Mouse (Mus musculus) myocyte (in vitro differentiated cells): ENCODE measurements at regions not wholly inside any gene's neighbourhood (a gene's known extent, or its start where the extent isn't known, plus 50 kb on each side); places are given as distances from the start of the nearest gene placed in this dataset.

Experiments
- H3K27me3 ChIP-seq: one replicate; pipeline ENCODE4 v1.6.1; 2011; ENCODE audit not compliant: control insufficient read depth, insufficient read depth, insufficient read length
- H3K36me3 ChIP-seq: one replicate; pipeline ENCODE4 v1.6.1; 2011; ENCODE audit not compliant: control insufficient read depth, insufficient read depth
- H3K4me2 ChIP-seq: one replicate; pipeline ENCODE4 v1.6.1; 2011; ENCODE audit warnings: low read depth, control low read depth
- H3K4me3 ChIP-seq: one replicate; pipeline ENCODE4 v1.5.1; 2011; ENCODE audit warnings: mild to moderate bottlenecking, control low read depth, moderate library complexity
- H3K79me2 ChIP-seq: one replicate; pipeline ENCODE4 v1.6.1; 2011; ENCODE audit not compliant: control insufficient read depth, insufficient read depth
- H3ac ChIP-seq: one replicate; pipeline ENCODE4 v1.6.1; 2011; ENCODE audit not compliant: control insufficient read depth, insufficient read length
- CEBPB ChIP-seq: IDR thresholded peaks from 2 replicates; pipeline ENCODE4 v1.6.1; 2011; ENCODE audit warnings: mild to moderate bottlenecking, moderate library complexity; ENCODE audit not compliant: poor library complexity, insufficient read depth, severe bottlenecking
- E2F4 ChIP-seq: IDR thresholded peaks from one replicate; pipeline ENCODE4 v1.6.1; 2011; ENCODE audit warnings: mild to moderate bottlenecking, control low read depth, moderate library complexity; ENCODE audit not compliant: insufficient read depth
- MAX ChIP-seq: IDR thresholded peaks from one replicate; pipeline ENCODE4 v1.6.1; 2011; ENCODE audit warnings: low read depth, mild to moderate bottlenecking, control low read depth
- MYOD1 ChIP-seq, 3 experiments: IDR thresholded peaks; one replicate each; pipeline ENCODE4 v1.6.1; 2011; ENCODE audit warnings: control low read depth in 2 of 3, low read depth in 2 of 3, mild to moderate bottlenecking in 2 of 3, moderate library complexity in 1 of 3; ENCODE audit not compliant: insufficient read length in 2 of 3, control insufficient read depth in 1 of 3
- MYOG ChIP-seq, 3 experiments: IDR thresholded peaks; one replicate each; pipeline ENCODE4 v1.6.1; 2011; ENCODE audit warnings: control low read depth in 2 of 3, low read depth in 2 of 3, mild to moderate bottlenecking in 2 of 3; ENCODE audit not compliant: insufficient read length in 2 of 3, control insufficient read depth in 1 of 3, insufficient read depth in 1 of 3
- POLR2A ChIP-seq: IDR thresholded peaks from one replicate; pipeline ENCODE4 v1.6.1; 2011; ENCODE audit warnings: low read depth, mild to moderate bottlenecking, control low read depth, moderate library complexity; ENCODE audit not compliant: insufficient read length
- POLR2AphosphoS2 ChIP-seq: IDR thresholded peaks from one replicate; pipeline ENCODE4 v1.6.1; 2011; ENCODE audit warnings: low read depth, control low read depth; ENCODE audit not compliant: insufficient read length
- REST ChIP-seq: IDR thresholded peaks from one replicate; pipeline ENCODE4 v1.6.1; 2011; ENCODE audit warnings: mild to moderate bottlenecking, control low read depth, moderate library complexity; ENCODE audit not compliant: insufficient read depth, insufficient read length
- SRF ChIP-seq: IDR thresholded peaks from one replicate; pipeline ENCODE4 v1.6.1; 2011; ENCODE audit warnings: low read depth; ENCODE audit not compliant: control insufficient read depth, insufficient read length
- TCF12 ChIP-seq: IDR thresholded peaks from one replicate; pipeline ENCODE4 v1.6.1; 2011; ENCODE audit warnings: mild to moderate bottlenecking, control low read depth; ENCODE audit not compliant: poor library complexity, insufficient read depth, severe bottlenecking
- TCF3 ChIP-seq: IDR thresholded peaks from one replicate; pipeline ENCODE4 v1.6.1; 2011; ENCODE audit warnings: low read depth, control low read depth; ENCODE audit not compliant: insufficient read length
- USF1 ChIP-seq: IDR thresholded peaks from one replicate; pipeline ENCODE4 v1.6.1; 2011; ENCODE audit warnings: low read depth, mild to moderate bottlenecking, control low read depth, moderate library complexity

- Histone ChIP-seq H3ac (no peak overlapping the region), H3K36me3 (no peaks in the 10 kb centered on the region), H3K27me3 (no peaks in the 10 kb centered on the region), H3K4me3 (no peak overlapping the region), H3K79me2 (no peaks in the 10 kb centered on the region), H3K4me2 (no peak overlapping the region)
- TF ChIP-seq MYOG (IDR thresholded peaks at IDR 0.05; ENCODE audit: control insufficient read depth in 1 of 3, insufficient read depth in 1 of 3, insufficient read length in 2 of 3, low read depth in 2 of 3) (no peak), MAX (no peak), TCF3 (no peak), E2F4 (no peak), USF1 (no peak), POLR2A (no peak), TCF12 (no peak)
Observed at GRCm38 (mm10) chr13:71460607-71461006, 502.9 kb downstream of the Irx1 start.

- Histone ChIP-seq H3K4me3 (no peak overlapping the region), H3K79me2 (no peaks in the 10 kb centered on the region), H3ac (no peak overlapping the region), H3K4me2 (no peak overlapping the region), H3K36me3 (no peaks in the 10 kb centered on the region), H3K27me3 (no peaks in the 10 kb centered on the region)
- no peak for TF ChIP-seq CEBPB
- no peak for TF ChIP-seq MAX
- TF ChIP-seq TCF12: no peak
- no peak for TF ChIP-seq MYOG (IDR thresholded peaks at IDR 0.05; ENCODE audit: control insufficient read depth in 1 of 3, insufficient read depth in 1 of 3, insufficient read length in 2 of 3, low read depth in 2 of 3)
Observed at GRCm38 (mm10) chr13:71460097-71460496, 503.4 kb downstream of the Irx1 start.

- Histone ChIP-seq H3K4me2 (no peak overlapping the region), H3K4me3 (no peak overlapping the region), H3K27me3 (no peaks in the 10 kb centered on the region), H3K36me3 (no peaks in the 10 kb centered on the region), H3ac (no peak overlapping the region), H3K79me2 (no peaks in the 10 kb centered on the region)
- TF ChIP-seq MYOG (IDR thresholded peaks at IDR 0.05; ENCODE audit: control insufficient read depth in 1 of 3, insufficient read depth in 1 of 3, insufficient read length in 2 of 3, low read depth in 2 of 3) (no peak), MAX (no peak), POLR2AphosphoS2 (no peak), MYOD1 (IDR thresholded peaks at IDR 0.05; ENCODE audit: control insufficient read depth in 1 of 3, insufficient read length in 2 of 3, low read depth in 2 of 3) (no peak), CEBPB (no peak), TCF12 (no peak), USF1 (no peak), E2F4 (no peak), SRF (no peak), REST (no peak), POLR2A (no peak), TCF3 (no peak)
Observed at GRCm38 (mm10) chr13:71459022-71459536, 504.4 kb downstream of the Irx1 start.

GRCm38 (mm10) chr13:71458061-71458935 is 505.2 kb downstream of the Irx1 start:
- Histone ChIP-seq H3K79me2 (no peaks in the 10 kb centered on the region), H3K4me3 (no peak overlapping the region), H3K36me3 (no peaks in the 10 kb centered on the region), H3ac (no peak overlapping the region), H3K4me2 (peak overlapping the region; percentile 30), H3K27me3 (no peaks in the 10 kb centered on the region)
- no peak for TF ChIP-seq TCF3
- no peak for TF ChIP-seq USF1
- TF ChIP-seq MYOG (IDR thresholded peaks at IDR 0.05; ENCODE audit: control insufficient read depth in 1 of 3, insufficient read depth in 1 of 3, insufficient read length in 2 of 3, low read depth in 2 of 3): no peak
- no peak for TF ChIP-seq POLR2A
- no peak for TF ChIP-seq MAX
- TF ChIP-seq SRF: no peak
- no peak for TF ChIP-seq MYOD1 (IDR thresholded peaks at IDR 0.05; ENCODE audit: control insufficient read depth in 1 of 3, insufficient read length in 2 of 3, low read depth in 2 of 3)
- TF ChIP-seq E2F4: no peak
- no peak for TF ChIP-seq REST

- no peak for TF ChIP-seq USF1
- TF ChIP-seq MYOG (IDR thresholded peaks at IDR 0.05; ENCODE audit: control insufficient read depth in 1 of 3, insufficient read depth in 1 of 3, insufficient read length in 2 of 3, low read depth in 2 of 3): no peak
- TF ChIP-seq CEBPB: no peak
- no peak for TF ChIP-seq POLR2AphosphoS2
- TF ChIP-seq TCF3: no peak
- no peak for TF ChIP-seq POLR2A
- no peak for TF ChIP-seq SRF
- no peak for TF ChIP-seq MYOD1 (IDR thresholded peaks at IDR 0.05; ENCODE audit: control insufficient read depth in 1 of 3, insufficient read length in 2 of 3, low read depth in 2 of 3)
- Histone ChIP-seq H3K4me3 (no peak overlapping the region), H3K79me2 (no peaks in the 10 kb centered on the region), H3ac (no peak overlapping the region), H3K36me3 (no peaks in the 10 kb centered on the region), H3K27me3 (no peaks in the 10 kb centered on the region), H3K4me2 (no peak overlapping the region)
Observed at GRCm38 (mm10) chr13:71457550-71457949, 506.0 kb downstream of the Irx1 start.
